Mouse (Mus musculus) spleen, embryonic (tissue): ENCODE results near the gene Mogs.

Experiments
- CTCF ChIA-PET: fragments of 350-600 bp; sonication (Branson Sonifier 250); formaldehyde crosslinking; loops from one replicate; lab custom pipeline; 2022; lab: Charles Lee

Gene Mogs

DNA sequence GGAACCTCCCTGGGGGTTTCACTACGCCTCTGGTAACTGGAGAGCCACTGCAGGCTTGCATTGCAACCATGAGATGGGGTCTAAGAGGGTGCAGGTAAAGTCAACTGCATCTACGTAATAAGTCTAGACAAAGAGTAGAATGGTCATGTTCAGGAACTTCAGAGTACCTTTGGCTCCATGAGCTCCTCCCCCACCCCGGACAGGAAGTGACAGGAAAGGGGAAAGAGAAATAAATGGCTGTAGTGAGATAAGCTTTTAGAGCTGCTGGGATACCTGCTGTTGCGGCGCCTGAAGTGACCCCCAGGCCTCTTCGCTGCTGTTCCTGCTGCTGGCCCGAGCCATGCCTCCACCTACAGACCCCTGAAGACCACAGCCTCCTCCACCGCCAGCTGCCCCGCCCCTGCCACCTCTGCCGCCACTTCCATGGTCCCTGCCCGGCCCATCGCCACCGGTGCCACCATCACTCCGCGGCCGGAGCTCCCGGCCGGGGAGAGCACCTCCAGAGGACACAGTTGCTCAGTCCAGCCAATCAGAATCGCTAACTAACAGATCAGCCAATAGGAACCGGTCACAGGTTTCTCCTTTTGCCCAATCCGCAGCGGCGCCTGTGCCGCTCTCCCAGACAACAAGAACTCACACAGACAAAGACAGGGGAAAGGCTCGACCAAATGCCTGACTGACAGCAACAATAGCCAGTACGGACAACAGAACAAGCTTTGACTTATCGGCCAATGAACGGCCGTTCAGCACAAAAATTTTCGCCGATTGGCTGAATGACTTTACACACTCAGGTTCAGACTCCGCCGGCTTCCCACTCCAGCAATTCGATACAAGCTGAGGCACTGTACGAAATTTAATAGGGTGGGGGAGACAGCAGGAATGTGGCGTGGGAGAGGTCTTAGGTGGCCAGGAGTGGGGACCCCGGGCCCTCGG is 5.9 kb downstream of the Mogs start, which contains the start of gene Wbp1:
Wbp1 (minus strand) TSS at position 630 of the 933 bp plus-strand sequence.
- CTCF ChIA-PET = interaction anchor here (0.5 to 1.1 kb wide), 4 partner anchors 71 to 712 kb away, joined by 3 read pairs; no protein-coding TSS in a partner anchor

- CTCF ChIA-PET = no interaction called here
Measured at GRCm38 (mm10) chr6:83121863-83122710, 6.8 kb downstream of the Mogs start.

DNA sequence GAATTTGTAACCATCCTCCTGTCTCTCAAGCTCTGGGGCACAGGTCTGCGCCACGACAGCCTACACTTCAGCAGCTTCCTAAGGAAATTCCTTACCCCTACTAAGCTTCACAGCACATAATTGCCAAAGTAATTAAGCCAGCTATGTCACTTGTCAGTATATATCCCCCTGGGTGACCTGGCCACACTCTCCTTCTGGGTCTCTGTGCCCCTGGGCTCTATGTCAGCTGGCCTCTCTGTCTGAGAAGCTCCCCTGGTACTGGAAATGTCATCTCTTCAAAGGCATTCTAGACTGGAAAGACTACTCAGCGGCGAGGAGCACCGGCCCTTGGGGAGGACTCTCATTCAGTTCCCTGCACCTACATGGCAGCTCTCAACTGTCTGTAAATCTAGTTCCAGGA is 7.7 kb downstream of the Mogs start:
- CTCF ChIA-PET = interaction anchor here (0.5 to 0.7 kb wide), 3 partner anchors 10 to 71 kb away, joined by 3 read pairs; no protein-coding TSS in a partner anchor

GRCm38 (mm10) chr6:83124851-83125312 is 9.6 kb downstream of the Mogs start:
- CTCF ChIA-PET = interaction anchor here (0.7 kb wide), 1 partner anchor 110 kb away, joined by 3 read pairs; no protein-coding TSS in a partner anchor

GRCm38 (mm10) chr6:83125331-83125730 is 10.0 kb downstream of the Mogs start, which contains the start of gene Ino80b:
TSS of gene Ino80b (minus strand) at chr6:83125431.
- CTCF ChIA-PET = interaction anchor here (0.6 kb wide), 3 partner anchors 19 to 93 kb away, joined by 7 to 16 read pairs (median 9); no protein-coding TSS in a partner anchor

DNA sequence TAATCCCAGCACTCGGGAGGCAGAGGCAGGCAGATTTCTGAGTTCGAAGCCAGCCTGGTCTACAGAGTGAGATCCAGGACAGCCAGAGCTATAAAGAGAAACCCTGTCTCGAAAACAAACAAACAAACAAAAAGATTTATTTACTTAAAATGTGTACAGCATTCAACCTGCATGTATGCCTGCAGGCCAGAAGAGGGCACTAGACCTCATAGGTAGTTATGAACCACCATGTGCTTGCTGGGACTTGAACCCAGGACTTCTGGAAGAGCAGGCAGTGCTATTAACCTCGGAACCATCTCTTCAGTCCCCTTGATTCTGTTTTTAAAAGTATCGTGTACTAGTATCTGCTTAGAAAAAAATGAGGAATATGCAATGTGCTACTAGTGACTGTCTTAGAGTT is 12.1 kb downstream of the Mogs start:
- CTCF ChIA-PET = no interaction called here

DNA sequence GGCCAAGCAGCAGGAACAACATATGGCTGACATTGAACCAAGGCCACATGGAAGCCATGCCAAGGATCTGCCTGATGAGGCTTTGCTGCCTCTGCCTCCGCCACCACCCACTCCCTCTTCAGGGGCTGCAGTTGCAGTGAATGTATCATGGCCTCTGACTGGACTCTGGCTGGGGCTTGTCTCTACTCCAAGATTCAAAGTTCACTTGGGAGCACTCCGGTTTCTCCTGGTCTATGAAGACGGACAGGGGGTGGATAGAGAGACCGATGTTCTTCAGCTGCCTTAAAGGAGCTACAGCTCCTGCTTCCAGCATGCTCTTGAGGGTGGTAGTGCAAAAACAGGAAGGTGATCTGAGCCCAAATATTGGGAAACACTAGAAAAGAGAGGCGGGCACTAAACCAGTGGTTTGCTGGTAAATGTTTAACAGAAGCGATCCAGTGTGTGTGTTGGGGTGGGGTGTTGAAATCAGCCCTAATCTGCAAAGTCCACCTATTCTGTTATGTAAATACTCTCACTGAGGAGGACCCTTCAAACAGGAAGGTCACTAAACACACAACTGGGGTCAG is 16.3 kb downstream of the Mogs start:
- CTCF ChIA-PET = no interaction called here

GRCm38 (mm10) chr6:83132176-83132919 is 17.1 kb downstream of the Mogs start:
- CTCF ChIA-PET = interaction anchor here (0.7 kb wide), 2 partner anchors 9 to 228 kb away, joined by 3 to 6 read pairs; no protein-coding TSS in a partner anchor

- CTCF ChIA-PET = interaction anchor here (0.7 kb wide), 1 partner anchor 192 kb away, joined by 4 read pairs; no protein-coding TSS in a partner anchor
Measured at GRCm38 (mm10) chr6:83134226-83134625, 18.9 kb downstream of the Mogs start.

- CTCF ChIA-PET = interaction anchor here (0.5 to 0.8 kb wide), 2 partner anchors 24 to 129 kb away, joined by 3 to 14 read pairs; no protein-coding TSS in a partner anchor
Measured at GRCm38 (mm10) chr6:83134951-83135513, 19.7 kb downstream of the Mogs start, which contains the start of gene Rtkn. TSS of gene Rtkn (plus strand) at chr6:83135463.

DNA sequence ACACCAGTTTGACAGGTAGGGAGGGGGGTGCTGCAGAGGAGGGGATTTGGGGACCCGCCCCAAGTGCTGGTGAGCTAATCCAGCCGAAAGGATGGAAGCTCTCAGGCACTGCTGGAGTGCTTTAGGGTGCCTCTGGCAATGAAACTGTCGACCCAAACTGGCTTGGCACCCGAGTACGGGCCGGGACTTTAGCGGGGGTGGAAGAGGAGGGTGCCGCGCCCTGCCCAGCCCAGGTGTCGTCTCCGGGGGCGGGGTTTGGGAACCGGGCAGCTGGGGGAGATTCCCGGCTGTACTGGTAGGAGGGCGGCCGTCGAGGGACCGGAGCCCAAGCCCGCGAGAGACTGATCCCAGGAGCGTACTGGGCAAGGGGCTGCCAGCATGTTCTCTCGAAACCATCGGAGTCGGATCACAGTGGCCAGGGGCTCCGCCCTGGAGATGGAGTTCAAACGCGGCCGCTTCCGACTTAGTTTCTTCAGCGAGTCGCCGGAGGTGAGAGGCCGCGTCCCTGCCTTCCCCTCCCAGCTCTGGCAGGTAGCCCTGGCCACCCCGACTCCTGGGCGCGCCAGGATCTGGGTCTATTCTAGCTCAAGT is 20.4 kb downstream of the Mogs start:
- CTCF ChIA-PET = interaction anchor here (0.5 to 0.8 kb wide), 2 partner anchors 23 to 130 kb away, joined by 3 to 14 read pairs; no protein-coding TSS in a partner anchor

DNA sequence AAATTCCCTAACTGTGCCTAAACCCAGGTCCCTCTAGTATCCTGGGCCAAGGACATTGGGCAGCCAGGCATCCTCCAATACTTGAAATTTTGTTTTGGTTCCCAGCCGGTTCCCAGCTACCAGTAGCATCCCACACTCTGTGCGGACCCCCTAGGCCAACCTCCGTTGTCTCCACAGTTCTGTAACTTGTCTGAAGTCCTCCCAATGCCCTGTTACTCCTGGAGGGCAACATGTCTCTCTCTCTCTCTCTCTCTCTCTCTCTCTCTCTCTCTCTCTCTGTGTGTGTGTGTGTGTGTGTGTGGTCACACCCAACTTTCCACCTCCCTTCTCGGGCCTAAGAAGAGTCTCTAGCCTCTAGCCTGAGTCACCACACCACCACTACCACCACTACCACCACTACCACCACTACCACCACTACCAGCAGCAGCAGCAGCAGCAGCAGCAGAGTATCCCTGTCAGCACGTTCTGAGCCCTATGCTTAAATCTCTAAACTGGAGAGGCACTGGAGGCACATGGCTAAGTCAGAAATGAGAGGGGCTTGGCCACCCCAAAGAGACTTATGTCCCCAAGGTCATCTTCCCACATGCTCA is 21.1 kb downstream of the Mogs start:
- CTCF ChIA-PET = no interaction called here

GRCm38 (mm10) chr6:83136881-83137575 is 21.7 kb downstream of the Mogs start:
- CTCF ChIA-PET = no interaction called here

GRCm38 (mm10) chr6:83137576-83137950 is 22.3 kb downstream of the Mogs start:
- CTCF ChIA-PET = no interaction called here

DNA sequence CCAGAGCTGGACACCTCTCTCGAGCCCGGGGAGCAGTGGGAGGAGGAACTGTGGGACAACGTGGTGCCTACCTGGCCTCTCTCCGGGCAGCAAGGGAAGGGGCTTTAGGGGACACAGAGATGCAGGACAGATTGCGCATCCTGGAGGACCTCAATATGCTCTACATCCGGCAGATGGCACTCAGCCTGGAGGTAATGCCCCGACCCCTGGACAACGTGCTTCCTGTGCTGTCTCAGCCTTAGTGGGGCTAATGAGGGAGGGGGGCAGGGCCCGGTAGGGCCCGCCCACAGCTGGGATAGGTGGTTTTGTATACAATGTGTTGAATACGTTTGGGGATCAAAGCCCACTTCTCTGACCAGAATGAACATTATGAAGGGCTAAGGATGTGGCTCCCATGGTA is 22.8 kb downstream of the Mogs start:
- CTCF ChIA-PET = no interaction called here

GRCm38 (mm10) chr6:83140044-83140443 is 24.7 kb downstream of the Mogs start:
- CTCF ChIA-PET = no interaction called here

- CTCF ChIA-PET = no interaction called here
Measured at GRCm38 (mm10) chr6:83141636-83142035, 26.3 kb downstream of the Mogs start.

GRCm38 (mm10) chr6:83142211-83142731 is 27.0 kb downstream of the Mogs start:
- CTCF ChIA-PET = no interaction called here
